Comparison of ENCODE assay signal across 9 mouse cellular contexts in genomic region chr8:84284608-84285063, GRCm38 (mm10). TPM values are rescaled to one million over a fixed set of nuclear protein-coding genes. Genes with fewer than 3 reads are reported as not detected.
A peak's percentile ranks its signal among the peaks of the same experiment; 100 is the strongest.
DNase-seq lines count a peak whose midpoint lies in the region; ATAC-seq and TF ChIP-seq lines count a peak whose summit lies in the region.
"Had no signal": no experiment of that assay in that cellular context is flagged by ENCODE, and none has a peak within 500 bp of the region (broad histone marks: within the 10 kb centered on the region; RNA-seq: fewer than 3 reads in every experiment).

No protein-coding gene starts in this region.

- peak; percentile 38 for DNase-seq in liver
- no peak for DNase-seq in liver, postnatal 0 days
- peak; percentile 58 for DNase-seq in embryonic facial prominence, embryonic 11.5 days (ENCODE audit: low spot score)
- peak; percentile 16 for DNase-seq in heart, postnatal 25 days (ENCODE audit: low spot score)
- DNase-seq in midbrain, embryonic 14.5 days = no peak
- DNase-seq in adrenal gland, adult (ENCODE audit: inconsistent age in 2 of 2, low spot score in 1 of 2) = no peak

- no peak overlapping the region for H3K27ac ChIP-seq in liver, postnatal 0 days (ENCODE audit: low read depth)
- H3K27ac ChIP-seq in embryonic facial prominence, embryonic 11.5 days (replicated peaks; ENCODE audit: low read depth, low read length) = no peak overlapping the region; the same call in 1 of the 2 replicates
- peak overlapping the region; percentile 84 for H3K27ac ChIP-seq in lung, embryonic 16.5 days (ENCODE audit: low read length)
- no peak overlapping the region for H3K27ac ChIP-seq in midbrain, embryonic 14.5 days (replicated peaks; ENCODE audit: low read depth, low read length)
- H3K27ac ChIP-seq in forebrain, embryonic 16.5 days (ENCODE audit: low read length) = no peak overlapping the region
- H3K27ac ChIP-seq: liver, embryonic 14.5 days had no signal

- no peak for ATAC-seq in liver, postnatal 0 days
- no peak for ATAC-seq in embryonic facial prominence, embryonic 11.5 days (replicated peaks; ENCODE audit: insufficient number of reproducible peaks, low FRiP score, low TSS enrichment, low read depth)
- ATAC-seq in lung, embryonic 16.5 days (ENCODE audit: low read depth) = peak; percentile 69
- ATAC-seq in midbrain, embryonic 14.5 days (ENCODE audit: low FRiP score, low TSS enrichment) = no peak
- ATAC-seq in forebrain, embryonic 16.5 days = no peak

- no peak for TF ChIP-seq CTCF in liver, postnatal 0 days (IDR thresholded peaks at IDR 0.05; ENCODE audit: low read depth)

- no peak overlapping the region for H3K9ac ChIP-seq in liver, postnatal 0 days (replicated peaks)
- peak overlapping the region; percentile 7; the same call in 1 of the 2 replicates for H3K9ac ChIP-seq in embryonic facial prominence, embryonic 11.5 days (replicated peaks; ENCODE audit: low read length)
- peak overlapping the region; percentile 59 for H3K9ac ChIP-seq in lung, embryonic 16.5 days (ENCODE audit: low read length)
- no peak overlapping the region for H3K9ac ChIP-seq in midbrain, embryonic 14.5 days (replicated peaks; ENCODE audit: low read length)
- no peak overlapping the region for H3K9ac ChIP-seq in forebrain, embryonic 16.5 days (replicated peaks; ENCODE audit: low read depth, low read length)
- H3K9ac ChIP-seq: liver, embryonic 14.5 days had no signal

- H3K4me3 ChIP-seq in liver, postnatal 0 days (ENCODE audit: low read depth, low read length) = no peak overlapping the region
- no peak overlapping the region for H3K4me3 ChIP-seq in embryonic facial prominence, embryonic 11.5 days (ENCODE audit: low read depth, low read length)
- peak overlapping the region; percentile 36 for H3K4me3 ChIP-seq in lung, embryonic 16.5 days (ENCODE audit: low read length)
- no peak overlapping the region for H3K4me3 ChIP-seq in midbrain, embryonic 14.5 days (replicated peaks; ENCODE audit: low read depth, low read length)
- no peak overlapping the region for H3K4me3 ChIP-seq in forebrain, embryonic 16.5 days (replicated peaks; ENCODE audit: low read length)

- no peaks in the 10 kb centered on the region for H3K36me3 ChIP-seq in liver, postnatal 0 days (replicated peaks; ENCODE audit: insufficient read depth, low read length)
- H3K36me3 ChIP-seq in embryonic facial prominence, embryonic 11.5 days (replicated peaks; ENCODE audit: control insufficient read depth, insufficient read depth, low read depth, low read length) = no peaks in the 10 kb centered on the region
- no peaks in the 10 kb centered on the region for H3K36me3 ChIP-seq in lung, embryonic 16.5 days (ENCODE audit: control insufficient read depth, insufficient read depth, low read length)
- no peaks in the 10 kb centered on the region for H3K36me3 ChIP-seq in midbrain, embryonic 14.5 days (ENCODE audit: control insufficient read depth, insufficient read depth, low read length)
- no peaks in the 10 kb centered on the region for H3K36me3 ChIP-seq in forebrain, embryonic 16.5 days (ENCODE audit: control insufficient read depth, insufficient read depth)

- intact Hi-C loops in heart, postnatal 25 days (cut with DNase I) = loop anchor here (2.0 to 10.0 kb wide), 2 partner anchors 50 to 98 kb away; partner anchors contain the start of gene Zswim4

- H3K4me2 ChIP-seq in liver, postnatal 0 days (ENCODE audit: low read depth, low read length) = no peak overlapping the region
- peak overlapping the region; percentile 30 for H3K4me2 ChIP-seq in embryonic facial prominence, embryonic 11.5 days (ENCODE audit: low read depth, low read length)
- peak overlapping the region; percentile 52 for H3K4me2 ChIP-seq in lung, embryonic 16.5 days (ENCODE audit: low read depth, low read length)
- no peak overlapping the region for H3K4me2 ChIP-seq in midbrain, embryonic 14.5 days (ENCODE audit: low read length)
- no peak overlapping the region for H3K4me2 ChIP-seq in forebrain, embryonic 16.5 days (ENCODE audit: low read length)

- TF ChIP-seq EP300 in liver, postnatal 0 days (IDR thresholded peaks at IDR 0.05; ENCODE audit: low read depth) = no peak

- no peaks in the 10 kb centered on the region for H3K27me3 ChIP-seq in liver, postnatal 0 days (ENCODE audit: insufficient read depth, low read length)
- no peaks in the 10 kb centered on the region for H3K27me3 ChIP-seq in embryonic facial prominence, embryonic 11.5 days (ENCODE audit: control insufficient read depth, insufficient read depth, low read length)
- no peaks in the 10 kb centered on the region for H3K27me3 ChIP-seq in lung, embryonic 16.5 days (ENCODE audit: control insufficient read depth, insufficient read depth, low read depth, low read length)
- H3K27me3 ChIP-seq in midbrain, embryonic 14.5 days (ENCODE audit: control insufficient read depth, insufficient read depth, low read length) = no peaks in the 10 kb centered on the region
- H3K27me3 ChIP-seq in forebrain, embryonic 16.5 days (replicated peaks; ENCODE audit: control insufficient read depth, insufficient read depth, low read length) = no peaks in the 10 kb centered on the region

- H3K4me1 ChIP-seq in liver, postnatal 0 days (ENCODE audit: insufficient read depth) = no peaks in the 10 kb centered on the region
- no peaks in the 10 kb centered on the region for H3K4me1 ChIP-seq in embryonic facial prominence, embryonic 11.5 days (ENCODE audit: control insufficient read depth, insufficient read depth, low read length)
- peaks cover 14% of the 10 kb centered on the region for H3K4me1 ChIP-seq in lung, embryonic 16.5 days (replicated peaks; ENCODE audit: control insufficient read depth, insufficient read depth, low read length)
- no peaks in the 10 kb centered on the region for H3K4me1 ChIP-seq in midbrain, embryonic 14.5 days (ENCODE audit: control insufficient read depth, insufficient read depth, low read length)
- H3K4me1 ChIP-seq in forebrain, embryonic 16.5 days (replicated peaks; ENCODE audit: control insufficient read depth, insufficient read depth, low read length) = no peaks in the 10 kb centered on the region

- WGBS in liver, postnatal 0 days (ENCODE audit: insufficient replicate concordance) = 45% methylated on average over 9 of the region's 9 CpGs
- 26% methylated on average over 9 of the region's 9 CpGs for WGBS in embryonic facial prominence, embryonic 11.5 days
- 6% methylated on average over 9 of the region's 9 CpGs for WGBS in lung, embryonic 16.5 days
- WGBS in midbrain, embryonic 14.5 days = 40% methylated on average over 9 of the region's 9 CpGs
- WGBS in forebrain, embryonic 16.5 days = 39% methylated on average over 9 of the region's 9 CpGs

- no peaks in the 10 kb centered on the region for H3K9me3 ChIP-seq in liver, postnatal 0 days (ENCODE audit: low read length)
- no peaks in the 10 kb centered on the region for H3K9me3 ChIP-seq in embryonic facial prominence, embryonic 11.5 days (replicated peaks; ENCODE audit: control insufficient read depth, low read length)
- no peaks in the 10 kb centered on the region for H3K9me3 ChIP-seq in lung, embryonic 16.5 days (ENCODE audit: control insufficient read depth, low read length)
- no peaks in the 10 kb centered on the region for H3K9me3 ChIP-seq in midbrain, embryonic 14.5 days (ENCODE audit: control insufficient read depth, low read length)
- no peaks in the 10 kb centered on the region for H3K9me3 ChIP-seq in forebrain, embryonic 16.5 days (ENCODE audit: control insufficient read depth, low read length)

RNA-seq across cellular contexts. Expression of gene Ccdc130, which starts 14.5 kb away (rescaled TPM):
- polyA plus RNA-seq in liver, postnatal 0 days (2015; fragmentation: Nextera tagmentation; extraction: Ambion mirVana) = 4.7 and 6.5 TPM in 2 replicates
- 20.3 and 21.2 TPM in 2 replicates for polyA plus RNA-seq in embryonic facial prominence, embryonic 11.5 days (2014; fragmentation: Nextera tagmentation; extraction: Ambion mirVana)
- total RNA-seq in heart, postnatal 25 days (2021) = 10 to 100 TPM in 1 of 2 experiments, 1 to 10 TPM in 1; 9.2 to 10.3 TPM
- polyA plus RNA-seq in lung, embryonic 16.5 days (2015; fragmentation: Nextera tagmentation; extraction: Ambion mirVana) = 18.4 and 19.4 TPM in 2 replicates
- polyA plus RNA-seq in midbrain, embryonic 14.5 days (2014; fragmentation: Nextera tagmentation; extraction: Ambion mirVana) = 25.5 and 26.2 TPM in 2 replicates
- polyA plus RNA-seq in forebrain, embryonic 16.5 days (2015; fragmentation: Nextera tagmentation; extraction: Ambion mirVana) = 26.8 and 31.0 TPM in 2 replicates

RNA-seq across cellular contexts. Expression of gene Mri1, which starts 27.5 kb away (rescaled TPM):
- polyA plus RNA-seq in liver, postnatal 0 days (2015; fragmentation: Nextera tagmentation; extraction: Ambion mirVana) = 40.9 and 41.9 TPM in 2 replicates
- polyA plus RNA-seq in embryonic facial prominence, embryonic 11.5 days (2014; fragmentation: Nextera tagmentation; extraction: Ambion mirVana) = 50.6 and 54.1 TPM in 2 replicates
- total RNA-seq in heart, postnatal 25 days (2021) = 10 to 100 TPM; 10.2 to 10.3 TPM
- polyA plus RNA-seq in lung, embryonic 16.5 days (2015; fragmentation: Nextera tagmentation; extraction: Ambion mirVana) = 51.4 and 51.9 TPM in 2 replicates
- 39.9 and 40.2 TPM in 2 replicates for polyA plus RNA-seq in midbrain, embryonic 14.5 days (2014; fragmentation: Nextera tagmentation; extraction: Ambion mirVana)
- 46.5 and 57.1 TPM in 2 replicates for polyA plus RNA-seq in forebrain, embryonic 16.5 days (2015; fragmentation: Nextera tagmentation; extraction: Ambion mirVana)

RNA-seq across cellular contexts. Expression of gene D8Ertd738e, which starts 35.1 kb away (rescaled TPM):
- 189 and 201 TPM in 2 replicates for polyA plus RNA-seq in liver, postnatal 0 days (2015; fragmentation: Nextera tagmentation; extraction: Ambion mirVana)
- polyA plus RNA-seq in embryonic facial prominence, embryonic 11.5 days (2014; fragmentation: Nextera tagmentation; extraction: Ambion mirVana) = 322 and 340 TPM in 2 replicates
- total RNA-seq in heart, postnatal 25 days (2021) = 100 to 1,000 TPM; 227 to 240 TPM
- polyA plus RNA-seq in lung, embryonic 16.5 days (2015; fragmentation: Nextera tagmentation; extraction: Ambion mirVana) = 333 and 350 TPM in 2 replicates
- polyA plus RNA-seq in midbrain, embryonic 14.5 days (2014; fragmentation: Nextera tagmentation; extraction: Ambion mirVana) = 261 and 282 TPM in 2 replicates
- 214 and 231 TPM in 2 replicates for polyA plus RNA-seq in forebrain, embryonic 16.5 days (2015; fragmentation: Nextera tagmentation; extraction: Ambion mirVana)

RNA-seq across cellular contexts. Expression of gene Zswim4, which starts 47.8 kb away (rescaled TPM):
- 1.4 and 1.6 TPM in 2 replicates for polyA plus RNA-seq in liver, postnatal 0 days (2015; fragmentation: Nextera tagmentation; extraction: Ambion mirVana)
- 15.3 and 16.9 TPM in 2 replicates for polyA plus RNA-seq in embryonic facial prominence, embryonic 11.5 days (2014; fragmentation: Nextera tagmentation; extraction: Ambion mirVana)
- 1 to 10 TPM; 8.2 to 8.8 TPM for total RNA-seq in heart, postnatal 25 days (2021)
- polyA plus RNA-seq in lung, embryonic 16.5 days (2015; fragmentation: Nextera tagmentation; extraction: Ambion mirVana) = 14.4 and 14.6 TPM in 2 replicates
- 28.7 and 35.6 TPM in 2 replicates for polyA plus RNA-seq in midbrain, embryonic 14.5 days (2014; fragmentation: Nextera tagmentation; extraction: Ambion mirVana)
- 40.1 and 41.8 TPM in 2 replicates for polyA plus RNA-seq in forebrain, embryonic 16.5 days (2015; fragmentation: Nextera tagmentation; extraction: Ambion mirVana)

Comparison
In these comparisons a context has a peak if more than half of its experiments do, and no peak if none do; other contexts are left out.
1. DNase-seq: peak in liver (single experiment), embryonic facial prominence, embryonic 11.5 days (single experiment) and heart, postnatal 25 days (single experiment); none in liver, postnatal 0 days (single experiment), midbrain, embryonic 14.5 days (single experiment) and adrenal gland, adult (0 of 2).
2. H3K4me2 ChIP-seq: peak in embryonic facial prominence, embryonic 11.5 days (single experiment) and lung, embryonic 16.5 days (single experiment); none in liver, postnatal 0 days (single experiment), midbrain, embryonic 14.5 days (single experiment) and forebrain, embryonic 16.5 days (single experiment).
3. H3K9ac ChIP-seq: peak in embryonic facial prominence, embryonic 11.5 days (single experiment) and lung, embryonic 16.5 days (single experiment); none in liver, postnatal 0 days (single experiment), midbrain, embryonic 14.5 days (single experiment) and forebrain, embryonic 16.5 days (single experiment).